Mouse (Mus musculus) liver, embryonic 12.5 days (tissue): ENCODE data around the gene Klhl41. TPM values are rescaled to one million over a fixed set of nuclear protein-coding genes. Genes with fewer than 3 reads are reported as not detected.
"Not testable (repeated sequence)": the region's sequence is repeated elsewhere in the genome, so short reads cannot be mapped to it uniquely, and the experiment has no call there.

Experiments used
- ATAC-seq: fragments of 200-750 bp; cut with Nextera tagmentation; 2 replicates; pipeline ENCODE4 v1.8.0; 2017; ENCODE audit warnings: moderate number of reproducible peaks, mild to moderate bottlenecking, moderate library complexity
- H3K27ac ChIP-seq: fragments of 300-500 bp; sonication (generic); 2 replicates; pipeline ENCODE4 v1.5.1; 2016; ENCODE audit warnings: mild to moderate bottlenecking
- H3K27me3 ChIP-seq: fragments of 300-500 bp; sonication (generic); replicated peaks from 2 replicates; pipeline ENCODE4 v1.6.1; 2016; ENCODE audit warnings: mild to moderate bottlenecking, moderate library complexity
- H3K36me3 ChIP-seq: fragments of 300-500 bp; sonication (generic); 2 replicates; pipeline ENCODE4 v1.6.1; 2016; ENCODE audit warnings: mild to moderate bottlenecking, moderate library complexity
- H3K4me1 ChIP-seq: fragments of 300-500 bp; sonication (generic); 2 replicates; pipeline ENCODE4 v1.6.1; 2016
- H3K4me2 ChIP-seq: fragments of 300-500 bp; sonication (generic); 2 replicates; pipeline ENCODE4 v1.6.1; 2016; ENCODE audit warnings: mild to moderate bottlenecking, moderate library complexity
- H3K4me3 ChIP-seq: fragments of 300-500 bp; sonication (generic); 2 replicates; pipeline ENCODE4 v1.5.1; 2016; ENCODE audit warnings: mild to moderate bottlenecking, moderate library complexity
- H3K9ac ChIP-seq: fragments of 300-500 bp; sonication (generic); 2 replicates; pipeline ENCODE4 v1.6.1; 2016; ENCODE audit warnings: mild to moderate bottlenecking, moderate library complexity
- H3K9me3 ChIP-seq: fragments of 300-500 bp; sonication (generic); replicated peaks from 2 replicates; pipeline ENCODE4 v1.6.1; 2016; ENCODE audit warnings: mild to moderate bottlenecking, moderate library complexity
- WGBS: fragments of 180-500 bp; shearing (Covaris S2); methylation state at CpG from one replicate; pipeline ENCODE4 v1.1.7; 2016; ENCODE audit not compliant: insufficient replicate concordance; 5-methylcytosine and 5-hydroxymethylcytosine counted together
- polyA plus RNA-seq: library from polyadenylated mRNA; unstranded; fragments of >200 nt; fragmentation: Nextera tagmentation; extraction: Ambion mirVana; gene quantifications from 2 replicates; pipeline ENCODE4 v1.2.1, GENCODE M21; 2016

Gene Klhl41
- polyA plus RNA-seq, result 0.13 and 0.39 TPM in 2 replicates

DNA sequence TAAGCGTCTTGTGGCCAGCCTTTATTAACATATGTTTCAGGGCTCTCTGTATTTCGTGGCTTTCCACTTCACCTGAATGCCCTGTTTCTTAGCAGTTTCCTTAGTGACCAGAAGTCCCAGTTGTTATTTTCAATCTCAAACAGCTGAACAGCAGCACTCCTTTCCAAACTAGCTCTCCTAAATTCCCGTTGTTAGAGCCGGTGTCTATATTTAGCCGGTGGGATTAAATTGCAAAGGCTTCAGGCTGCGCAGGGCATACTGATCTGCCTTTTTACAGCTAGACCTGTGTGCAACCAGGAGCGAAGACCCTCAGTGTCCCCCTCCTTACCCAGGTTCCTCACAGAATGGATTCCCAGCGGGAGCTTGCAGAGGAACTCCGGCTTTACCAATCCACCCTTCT, at the start of gene Klhl41:
TSS of gene Klhl41 (plus strand) at position 268 of the 400 bp plus-strand sequence.
- no peak within 1 kb of the TSS for H3K27ac ChIP-seq
- H3K4me1 ChIP-seq, result no peaks in the 10 kb centered on the region
- WGBS, result 80% methylated on average over 9 of the region's 9 CpGs
- no peak within 1 kb of the TSS for H3K4me2 ChIP-seq
- no peak for ATAC-seq
- H3K4me3 ChIP-seq, result no peak within 1 kb of the TSS
- no peak within 1 kb of the TSS for H3K9ac ChIP-seq
- no peaks in the 10 kb centered on the region for H3K27me3 ChIP-seq
- no peaks in the 10 kb centered on the region for H3K36me3 ChIP-seq
- no peaks in the 10 kb centered on the region for H3K9me3 ChIP-seq

- Histone ChIP-seq H3K27me3 (peaks cover 9% of the 10 kb centered on the region), H3K36me3 (no peaks in the 10 kb centered on the region), H3K9ac (no peak overlapping the region), H3K27ac (no peak overlapping the region), H3K9me3 (no peaks in the 10 kb centered on the region), H3K4me2 (no peak overlapping the region), H3K4me1 (no peaks in the 10 kb centered on the region), H3K4me3 (no peak overlapping the region)
- WGBS, result 77% methylated on average over 17 of the region's 17 CpGs
- ATAC-seq, result no peak
Observed at GRCm38 (mm10) chr2:69629215-69629614, 40.7 kb upstream of the Klhl41 start.

GRCm38 (mm10) chr2:69629914-69630313, 40.0 kb upstream of the Klhl41 start:
- no peak overlapping the region for H3K4me2 ChIP-seq
- 70% methylated on average over 6 of the region's 6 CpGs for WGBS
- no peak overlapping the region for H3K4me3 ChIP-seq
- H3K27me3 ChIP-seq, result peaks cover 9% of the 10 kb centered on the region
- no peak overlapping the region for H3K27ac ChIP-seq
- no peak overlapping the region for H3K9ac ChIP-seq
- no peaks in the 10 kb centered on the region for H3K36me3 ChIP-seq
- no peaks in the 10 kb centered on the region for H3K4me1 ChIP-seq
- H3K9me3 ChIP-seq, result no peaks in the 10 kb centered on the region
- ATAC-seq, result no peak

DNA sequence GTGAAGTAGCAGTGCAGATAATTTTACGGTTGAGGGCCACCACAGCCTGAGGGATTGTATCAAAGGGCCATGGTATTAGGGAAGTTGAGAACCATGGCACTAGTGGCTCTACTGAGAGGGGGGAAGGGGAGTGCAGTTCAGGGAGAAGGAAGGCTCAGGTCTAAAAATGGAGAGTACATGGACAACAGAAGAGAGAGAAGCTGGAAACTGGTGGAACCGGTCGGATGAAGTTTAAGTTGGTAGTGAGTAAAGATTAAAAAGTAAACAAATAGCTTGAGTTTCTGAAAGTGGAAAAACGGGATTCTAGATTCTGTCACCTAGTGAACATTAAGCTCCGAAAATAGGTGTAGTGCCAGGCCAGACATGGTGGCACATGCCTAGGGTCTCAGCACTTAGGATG, 39.1 kb upstream of the Klhl41 start:
- 69% methylated on average over 5 of the region's 5 CpGs for WGBS
- no peak overlapping the region for H3K4me2 ChIP-seq
- no peak overlapping the region for H3K27ac ChIP-seq
- ATAC-seq, result no peak
- no peak overlapping the region for H3K9ac ChIP-seq
- H3K36me3 ChIP-seq, result no peaks in the 10 kb centered on the region
- H3K9me3 ChIP-seq, result no peaks in the 10 kb centered on the region
- H3K4me3 ChIP-seq, result no peak overlapping the region
- H3K27me3 ChIP-seq, result peaks cover 9% of the 10 kb centered on the region
- H3K4me1 ChIP-seq, result peaks cover 4% of the 10 kb centered on the region; the same call in 1 of the 2 replicates

DNA sequence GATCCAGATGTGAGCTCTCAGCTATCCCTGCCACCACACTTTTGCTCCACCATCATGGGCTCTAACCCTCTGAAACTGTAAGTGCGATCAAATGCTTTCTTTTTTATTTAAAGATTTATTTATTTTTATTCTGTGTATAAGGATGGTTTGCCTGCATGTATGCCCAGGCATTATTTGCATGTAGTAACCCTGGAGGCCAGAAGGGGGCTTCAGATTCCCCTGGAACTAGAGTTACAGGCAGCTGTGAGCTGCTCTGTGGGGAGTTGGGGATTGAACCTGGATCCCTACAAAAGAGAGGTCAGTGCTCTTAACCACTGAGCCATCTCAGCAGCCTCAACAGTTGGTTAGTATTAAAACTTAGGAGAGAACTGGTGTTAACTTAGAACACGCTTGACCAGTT, 38.5 kb upstream of the Klhl41 start:
- 63% methylated on average over 2 of the region's 2 CpGs for WGBS
- no peak for ATAC-seq

DNA sequence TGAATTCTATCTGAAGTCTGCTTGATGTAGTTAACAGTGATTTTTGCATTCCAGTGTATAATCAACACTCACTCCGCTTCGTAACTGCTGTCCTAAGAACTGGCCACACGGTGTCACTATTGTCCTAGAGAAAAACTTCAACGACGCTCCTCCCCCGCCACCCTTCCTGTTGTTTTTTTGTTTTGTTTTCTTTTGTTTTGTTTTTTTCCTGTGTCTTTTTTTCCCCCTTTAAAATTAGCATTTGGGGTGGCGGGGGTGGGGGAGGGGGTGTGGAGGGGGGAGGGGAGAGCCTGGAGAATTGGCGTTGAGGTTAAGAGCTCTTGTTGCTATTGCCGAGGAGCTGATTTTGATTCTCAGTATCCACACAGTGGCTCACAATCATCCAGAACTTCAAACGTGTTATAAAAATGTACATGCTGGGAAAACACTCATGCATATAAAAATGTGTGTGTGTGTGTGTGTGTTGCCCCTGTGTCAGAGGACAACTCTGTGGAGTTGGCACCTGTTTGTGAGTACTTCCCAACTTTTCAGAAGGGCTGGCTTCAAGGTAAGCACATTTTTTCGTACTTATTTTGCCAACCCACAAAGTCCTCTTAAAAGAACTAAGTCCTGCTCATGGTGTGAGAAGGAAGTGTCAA, 34.7 kb upstream of the Klhl41 start:
- H3K27ac ChIP-seq, result no peak overlapping the region
- ATAC-seq, result no peak
- WGBS, result 8% methylated on average over 11 of the region's 11 CpGs

More for the DNA sequence above, 38.5 kb upstream of the Klhl41 start:
- no peak overlapping the region for H3K4me3 ChIP-seq
- H3K27me3 ChIP-seq, result peaks cover 9% of the 10 kb centered on the region
- H3K27ac ChIP-seq, result no peak overlapping the region
- H3K4me1 ChIP-seq, result peaks cover 4% of the 10 kb centered on the region; the same call in 1 of the 2 replicates
- H3K4me2 ChIP-seq, result no peak overlapping the region
- H3K9me3 ChIP-seq, result no peaks in the 10 kb centered on the region
- no peaks in the 10 kb centered on the region for H3K36me3 ChIP-seq
- no peak overlapping the region for H3K9ac ChIP-seq

GRCm38 (mm10) chr2:69635807-69636206, 34.1 kb upstream of the Klhl41 start:
- Histone ChIP-seq H3K9me3 (no peaks in the 10 kb centered on the region), H3K4me3 (no peak overlapping the region), H3K36me3 (no peaks in the 10 kb centered on the region), H3K4me2 (peak overlapping the region; percentile 65), H3K4me1 (peaks cover 4% of the 10 kb centered on the region; the same call in 1 of the 2 replicates), H3K9ac (no peak overlapping the region), H3K27me3 (peaks cover 16% of the 10 kb centered on the region), H3K27ac (no peak overlapping the region)
- ATAC-seq, result no peak
- 41% methylated on average over 6 of the region's 6 CpGs for WGBS

More for the DNA sequence above, 34.7 kb upstream of the Klhl41 start:
- Histone ChIP-seq H3K4me3 (peak overlapping the region; percentile 60), H3K9ac (peak overlapping the region; percentile 51; the same call in 1 of the 2 replicates), H3K36me3 (no peaks in the 10 kb centered on the region), H3K9me3 (no peaks in the 10 kb centered on the region), H3K4me2 (peak overlapping the region; percentile 65), H3K4me1 (peaks cover 4% of the 10 kb centered on the region; the same call in 1 of the 2 replicates), H3K27me3 (peaks cover 12% of the 10 kb centered on the region)

- not testable (repeated sequence) for H3K4me1 ChIP-seq, H3K27ac ChIP-seq, H3K9me3 ChIP-seq, H3K4me2 ChIP-seq, H3K9ac ChIP-seq, H3K36me3 ChIP-seq, H3K4me3 ChIP-seq, ATAC-seq
- H3K27me3 ChIP-seq, result peaks cover 16% of the 10 kb centered on the region
- WGBS, result 71% methylated on average over 7 of the region's 7 CpGs
Observed at GRCm38 (mm10) chr2:69637989-69638388, 31.9 kb upstream of the Klhl41 start.

DNA sequence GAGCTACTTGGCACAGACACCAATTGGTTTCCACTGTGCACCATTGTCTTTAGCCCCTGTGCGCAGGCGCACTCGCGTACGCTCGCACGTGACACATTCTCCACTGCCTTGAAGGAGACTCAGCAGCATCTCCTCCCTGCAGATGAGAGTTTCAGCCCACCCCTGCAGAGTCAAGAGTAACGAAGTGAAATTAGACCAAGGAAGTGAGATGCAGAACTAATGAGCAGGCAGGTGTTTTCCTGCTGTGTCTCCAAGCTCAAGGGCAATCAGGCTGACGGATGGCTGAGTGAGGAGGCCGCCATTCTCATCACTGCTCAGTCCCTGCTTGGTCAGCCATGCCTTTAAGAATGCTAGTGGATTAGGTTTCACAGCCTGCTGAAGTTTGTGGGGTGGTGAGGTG, 29.8 kb upstream of the Klhl41 start:
- Histone ChIP-seq H3K36me3 (no peaks in the 10 kb centered on the region), H3K4me2 (no peak overlapping the region), H3K27ac (no peak overlapping the region), H3K9ac (no peak overlapping the region), H3K27me3 (0 out of 2 replicates have a peak, but pooled peaks cover 7% of the 10 kb centered on the region), H3K4me3 (no peak overlapping the region), H3K9me3 (no peaks in the 10 kb centered on the region), H3K4me1 (peaks cover 4% of the 10 kb centered on the region; the same call in 1 of the 2 replicates)
- 70% methylated on average over 10 of the region's 10 CpGs for WGBS
- ATAC-seq, result no peak

GRCm38 (mm10) chr2:69644968-69645617, 24.8 kb upstream of the Klhl41 start:
- Histone ChIP-seq H3K4me1 (peaks cover 16% of the 10 kb centered on the region), H3K9me3 (no peaks in the 10 kb centered on the region), H3K27me3 (0 out of 2 replicates have a peak, but pooled peaks cover 5% of the 10 kb centered on the region), H3K9ac (no peak overlapping the region), H3K36me3 (no peaks in the 10 kb centered on the region), H3K27ac (no peak overlapping the region), H3K4me3 (no peak overlapping the region), H3K4me2 (no peak overlapping the region)
- 79% methylated on average over 11 of the region's 11 CpGs for WGBS
- no peak for ATAC-seq

GRCm38 (mm10) chr2:69646726-69647490, 23.0 kb upstream of the Klhl41 start, which contains the start of gene Bbs5:
TSS of gene Bbs5 (plus strand) at chr2:69647171.
- peak within 1 kb of the TSS; percentile 76 for H3K4me3 ChIP-seq
- H3K27ac ChIP-seq, result no peak within 1 kb of the TSS
- H3K27me3 ChIP-seq, result no peaks in the 10 kb centered on the region
- 4% methylated on average over 43 of the region's 43 CpGs for WGBS
- peak within 1 kb of the TSS; percentile 93 for H3K4me2 ChIP-seq
- H3K9me3 ChIP-seq, result no peaks in the 10 kb centered on the region
- peaks cover 16% of the 10 kb centered on the region for H3K4me1 ChIP-seq
- peak; percentile 84 for ATAC-seq
- H3K9ac ChIP-seq, result peak within 1 kb of the TSS; percentile 70
- H3K36me3 ChIP-seq, result no peaks in the 10 kb centered on the region

DNA sequence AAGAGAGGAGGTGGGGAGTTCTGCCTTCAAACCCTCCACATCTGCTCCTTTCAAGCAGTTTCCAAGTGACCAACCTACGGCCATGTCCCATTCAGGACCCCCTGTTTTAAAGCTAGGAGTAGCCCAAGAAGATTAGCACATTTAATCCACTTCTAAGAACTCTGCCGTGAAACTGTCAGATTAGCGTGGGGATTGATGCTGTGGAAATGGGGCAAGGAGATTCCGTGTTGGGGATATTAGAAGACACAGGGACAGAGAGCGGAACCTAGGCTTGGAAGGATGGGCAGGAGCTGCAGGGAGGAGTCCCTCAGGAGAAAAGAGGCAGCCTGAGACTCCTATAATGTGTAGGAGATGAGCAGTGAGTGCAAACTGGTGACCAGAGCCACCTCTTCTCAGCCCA, 20.2 kb upstream of the Klhl41 start:
- no peak overlapping the region for H3K27ac ChIP-seq
- no peak overlapping the region for H3K4me2 ChIP-seq
- no peaks in the 10 kb centered on the region for H3K27me3 ChIP-seq
- H3K9ac ChIP-seq, result no peak overlapping the region
- ATAC-seq, result no peak
- peaks cover 16% of the 10 kb centered on the region for H3K4me1 ChIP-seq
- 79% methylated on average over 5 of the region's 5 CpGs for WGBS
- H3K4me3 ChIP-seq, result no peak overlapping the region
- H3K9me3 ChIP-seq, result no peaks in the 10 kb centered on the region
- no peaks in the 10 kb centered on the region for H3K36me3 ChIP-seq
